Mouse (Mus musculus) brain, embryonic 14.5 days (tissue): ENCODE measurements at regions not wholly inside any gene's neighbourhood (a gene's known extent, or its start where the extent isn't known, plus 50 kb on each side); places are given as distances from the start of the nearest gene placed in this dataset.

Experiments
- DNase-seq: peaks from one replicate; pipeline ENCODE4 v3.0.0-alpha.2; 2011; ENCODE audit warnings: low read depth
- CTCF ChIP-seq: fragments of 200-500 bp; IDR thresholded peaks from 2 replicates; pipeline ENCODE4 v1.5.1; 2012; ENCODE audit warnings: inconsistent platforms, mild to moderate bottlenecking, moderate library complexity, borderline replicate concordance; ENCODE audit not compliant: insufficient read depth, insufficient read length; ENCODE audit errors: extremely low read depth
- POLR2A ChIP-seq: fragments of 200-500 bp; IDR thresholded peaks from 2 replicates; pipeline ENCODE4 v1.6.1; 2012; ENCODE audit warnings: mild to moderate bottlenecking, inconsistent platforms, borderline replicate concordance; ENCODE audit not compliant: poor library complexity, insufficient read depth, insufficient read length, severe bottlenecking; ENCODE audit errors: extremely low read depth

DNA sequence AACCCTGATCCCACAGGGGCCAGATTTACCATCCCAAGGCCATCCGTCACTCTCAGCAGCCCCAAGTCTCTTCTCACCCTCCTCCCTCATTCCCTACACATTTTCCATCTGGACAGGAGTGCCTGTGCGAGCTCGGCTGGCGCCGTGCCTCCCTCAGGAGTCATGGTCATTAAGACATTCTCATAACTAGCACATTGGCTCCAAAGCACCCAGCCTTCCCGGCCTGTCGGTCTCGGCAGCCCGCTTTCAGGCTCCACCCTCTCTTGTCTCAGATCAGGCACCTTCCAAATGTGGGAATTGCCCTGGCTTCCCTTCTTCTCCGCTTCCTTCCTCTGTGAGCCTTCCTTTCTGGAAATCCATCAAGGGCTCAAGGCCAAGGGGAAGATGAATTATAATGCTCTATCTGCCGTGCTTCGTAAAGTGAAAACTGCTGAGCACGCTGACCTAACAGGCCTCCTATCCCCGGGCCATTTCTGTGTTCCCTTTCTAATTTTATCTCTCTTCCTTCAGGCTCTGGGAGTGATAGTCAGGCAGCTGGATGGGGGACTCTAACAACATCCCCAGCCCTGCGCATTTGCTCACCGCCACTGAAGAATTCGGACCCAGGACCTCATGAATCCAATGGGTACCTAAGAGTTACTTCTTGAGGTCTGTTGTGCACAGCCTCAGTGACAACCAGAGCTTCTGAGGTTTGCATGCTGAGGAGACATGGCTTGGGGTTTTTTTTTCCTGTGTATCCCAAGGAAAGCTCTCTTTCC lies 130.2 kb upstream of the Six2 start:
- no peak for DNase-seq
- no peak for TF ChIP-seq POLR2A
- TF ChIP-seq CTCF = no peak

DNA sequence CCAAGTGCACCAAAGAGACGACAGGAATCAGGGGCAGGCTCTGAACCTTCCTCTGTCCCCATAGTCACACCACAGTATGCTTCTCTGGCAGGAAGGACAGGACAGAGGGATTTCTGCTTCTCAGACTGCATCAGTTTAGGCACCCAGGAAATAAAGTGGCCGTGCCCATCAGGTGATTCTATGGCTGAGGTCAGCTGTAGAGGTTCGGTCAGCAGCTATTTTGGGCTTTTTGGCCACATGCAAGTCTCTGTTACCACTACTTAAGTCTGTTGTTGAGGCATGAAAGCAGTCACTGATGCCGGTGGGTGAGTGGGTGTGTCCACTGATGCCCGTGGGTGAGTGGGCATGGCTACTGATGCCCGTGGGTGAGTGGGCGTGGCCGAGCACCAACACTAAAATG lies 128.4 kb upstream of the Six2 start:
- TF ChIP-seq CTCF (no peak), POLR2A (no peak)

DNA sequence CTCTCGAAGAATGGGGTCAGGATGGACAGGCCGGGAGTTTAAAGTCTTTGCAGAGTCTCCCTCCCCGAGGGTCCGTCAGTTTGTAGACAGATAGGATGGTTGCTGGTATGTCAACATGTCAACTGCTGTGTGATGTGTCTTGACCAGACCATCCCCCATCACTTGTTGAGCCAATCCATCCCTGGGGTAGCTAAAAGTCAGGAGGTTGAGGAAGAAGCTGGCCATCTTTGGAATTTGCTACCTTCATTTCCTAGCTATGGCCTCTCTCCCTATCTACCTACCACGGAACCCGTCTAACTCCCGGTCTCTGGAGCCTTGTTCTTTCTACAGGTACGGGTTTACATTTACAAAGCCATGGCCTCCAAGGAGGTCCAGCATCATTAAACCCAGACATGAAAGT lies 128.0 kb upstream of the Six2 start:
- no peak for DNase-seq
- TF ChIP-seq CTCF (no peak), POLR2A (no peak)

More for the DNA sequence above, 128.4 kb upstream of the Six2 start:
- no peak for DNase-seq

DNA sequence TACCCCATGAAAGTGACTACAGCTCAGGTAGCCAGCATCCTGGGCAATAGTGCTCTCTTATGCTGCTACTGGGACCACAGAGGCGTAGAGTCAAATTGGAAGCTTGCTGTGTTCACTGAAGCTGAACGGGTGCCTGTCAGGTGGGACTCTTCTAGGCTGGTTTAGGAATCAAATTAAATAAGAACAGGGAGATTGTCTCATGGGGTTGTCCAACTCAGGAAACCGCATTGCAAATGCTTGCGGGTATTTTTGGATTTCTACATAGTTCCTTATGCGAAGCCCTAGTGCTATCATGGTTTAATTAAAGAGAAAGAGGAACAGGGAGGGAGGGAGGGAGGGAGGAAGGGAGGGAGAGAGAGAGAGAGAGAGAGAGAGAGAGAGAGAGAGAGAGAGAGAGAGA lies 120.5 kb upstream of the Six2 start:
- no peak for DNase-seq
- TF ChIP-seq CTCF = no peak
- no peak for TF ChIP-seq POLR2A

DNA sequence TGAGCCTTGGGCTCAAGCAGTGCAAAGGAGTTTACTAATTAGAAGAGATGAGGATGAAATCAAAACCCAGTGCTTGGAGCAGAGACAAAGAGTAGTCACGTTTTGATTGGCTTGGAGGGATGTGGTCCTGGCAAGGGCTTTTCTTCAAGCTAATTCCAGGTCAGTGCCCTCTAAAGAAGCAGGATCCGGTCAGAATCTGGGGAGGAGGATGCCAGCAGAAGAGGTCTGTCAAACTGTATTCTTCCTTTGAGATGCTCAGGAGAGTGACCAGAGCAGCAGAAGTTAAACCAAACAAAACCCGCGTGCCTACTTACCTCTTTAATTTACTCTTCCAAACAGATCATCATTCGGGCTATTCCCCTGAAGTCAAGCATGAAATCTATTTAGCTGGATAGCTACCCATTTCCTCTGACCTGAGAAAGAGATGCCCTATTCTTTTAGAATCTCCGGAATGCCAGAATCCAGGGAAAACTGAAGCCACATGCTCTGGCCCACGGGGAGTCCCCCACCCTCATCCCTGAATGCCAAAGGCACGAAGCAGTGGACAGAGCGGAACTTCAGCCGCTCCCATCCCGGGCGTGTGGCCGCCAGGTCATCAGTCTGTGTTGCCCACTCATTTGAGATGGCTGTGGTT lies 117.8 kb upstream of the Six2 start:
- TF ChIP-seq CTCF = no peak
- DNase-seq = no peak

DNA sequence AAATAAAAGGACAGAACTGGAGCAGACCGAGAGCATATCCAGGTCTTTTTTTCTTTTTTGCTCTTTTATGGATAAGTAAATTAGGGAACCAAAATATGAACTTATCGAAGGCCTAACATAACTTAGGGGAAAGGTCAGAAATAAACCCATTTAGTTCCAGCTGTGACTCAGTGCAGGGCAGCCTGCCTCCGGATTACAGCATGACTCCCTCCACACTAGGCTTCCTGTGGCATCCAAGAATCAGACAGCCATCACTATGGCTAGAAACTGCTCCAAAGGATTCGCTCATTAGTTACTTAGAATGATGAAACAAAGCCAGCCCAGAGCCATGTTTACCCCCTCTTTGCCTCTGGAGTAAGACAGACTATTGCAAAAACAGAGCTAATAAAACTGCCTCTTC lies 116.6 kb upstream of the Six2 start:
- no peak for TF ChIP-seq POLR2A
- no peak for TF ChIP-seq CTCF
- DNase-seq = no peak

DNA sequence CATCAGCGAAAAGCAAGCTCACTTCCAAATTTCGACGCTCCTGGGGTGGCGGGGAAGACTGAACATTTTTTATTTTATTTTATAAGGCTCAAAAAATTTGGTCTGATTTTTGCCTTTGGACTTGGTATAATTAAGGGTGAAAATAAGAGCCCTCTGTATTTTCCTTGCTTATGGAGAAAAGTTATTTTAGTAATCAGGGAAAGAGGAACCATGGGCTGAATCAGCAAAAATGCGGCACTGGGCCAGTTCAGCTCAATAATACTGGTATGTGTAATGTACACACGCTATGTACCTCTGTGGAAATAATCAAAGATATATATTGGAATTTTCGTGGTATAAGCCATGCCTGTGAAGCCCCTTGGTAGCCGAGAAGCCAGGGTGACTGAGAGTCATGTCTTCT lies 113.7 kb upstream of the Six2 start:
- no peak for DNase-seq
- TF ChIP-seq CTCF (no peak), POLR2A (no peak)

DNA sequence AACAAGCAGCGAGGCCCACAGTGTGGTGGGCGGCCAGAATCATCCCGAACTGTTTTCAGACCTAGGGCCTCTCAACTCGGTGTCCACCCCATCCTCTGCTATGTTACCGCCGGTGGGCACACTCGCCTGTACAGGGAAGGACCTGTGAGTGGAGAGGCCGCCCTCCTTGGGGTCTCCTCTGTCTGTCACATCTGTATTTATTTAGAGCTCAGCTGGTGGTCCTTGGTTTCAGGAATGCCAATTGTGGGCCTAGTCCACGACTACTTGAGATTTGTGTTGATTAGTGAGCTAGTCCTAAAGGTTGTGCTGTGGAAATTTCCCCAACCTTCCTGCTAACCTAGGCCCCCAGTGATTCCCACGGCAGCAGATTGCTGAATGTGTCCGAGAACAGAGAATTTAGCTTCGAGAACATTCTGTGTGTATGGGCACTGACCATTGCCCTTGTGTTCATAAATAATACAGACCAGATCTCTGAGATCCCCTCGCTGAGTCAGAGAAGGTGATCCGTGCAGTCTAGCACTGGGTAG lies 113.1 kb upstream of the Six2 start:
- no peak for DNase-seq
- no peak for TF ChIP-seq CTCF
- TF ChIP-seq POLR2A = no peak

DNA sequence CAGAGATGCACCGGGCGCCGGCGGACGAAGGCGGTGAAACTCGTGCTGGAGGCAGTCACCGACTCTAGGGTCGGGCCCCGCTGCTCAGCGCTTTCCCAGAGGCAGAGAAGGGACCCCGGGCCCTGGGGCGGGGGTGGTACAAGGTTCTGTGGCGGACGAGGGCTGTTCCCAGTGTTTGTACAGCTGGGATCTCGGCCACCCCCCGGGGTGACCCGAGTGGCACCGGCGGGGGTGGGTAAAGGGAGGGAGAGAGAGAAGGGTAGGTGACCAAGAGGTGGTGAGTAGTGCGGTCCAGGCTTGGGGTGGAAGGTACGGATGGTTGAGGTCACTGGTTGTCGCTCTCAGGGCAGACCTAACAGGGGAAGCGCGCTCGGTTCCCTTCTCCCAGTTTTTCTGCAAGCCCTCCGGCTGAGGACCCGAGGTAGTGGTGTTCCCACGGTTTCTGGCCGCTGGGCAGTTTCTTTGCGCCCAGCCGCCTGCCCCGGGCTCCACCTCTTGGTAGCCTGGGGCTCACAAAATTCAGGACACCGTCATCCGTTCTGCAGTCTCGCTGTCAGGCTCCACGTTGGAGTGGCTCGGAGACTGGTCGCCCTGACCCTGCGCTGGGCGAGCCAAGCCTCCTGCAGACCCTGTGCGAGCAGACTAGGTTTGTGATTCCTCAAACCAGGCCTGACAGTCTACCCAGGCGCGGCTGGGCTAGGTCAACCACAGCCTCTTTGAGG lies 112.4 kb upstream of the Six2 start:
- DNase-seq = no peak
- TF ChIP-seq CTCF (no peak), POLR2A (no peak)

DNA sequence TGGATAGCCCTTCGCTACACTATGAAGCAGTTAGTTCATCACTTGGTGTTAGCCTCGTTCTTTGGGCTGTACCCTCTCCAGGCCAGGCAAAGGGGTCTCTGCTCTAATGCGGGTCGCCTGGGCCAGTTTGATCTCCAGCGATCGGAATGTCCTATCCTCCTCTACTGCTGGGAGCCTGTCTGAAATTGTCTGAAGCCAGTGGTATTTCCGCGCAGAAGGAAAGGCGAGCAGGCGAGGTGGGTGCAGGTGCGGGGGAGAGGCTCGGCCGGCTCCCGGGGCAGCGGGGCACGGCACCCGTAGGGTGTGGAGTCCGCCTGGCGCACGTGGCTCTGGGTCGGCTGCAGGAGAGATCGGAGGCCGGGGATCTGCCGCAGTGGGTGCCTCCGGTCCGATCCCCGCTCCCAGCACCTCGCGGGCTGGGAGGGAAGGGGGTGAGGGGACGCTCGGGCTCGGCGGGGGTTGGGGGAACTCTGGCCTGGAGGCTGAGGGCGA lies 111.8 kb upstream of the Six2 start:
- peak; percentile 59 for DNase-seq
- TF ChIP-seq POLR2A (no peak), CTCF (no peak)

DNA sequence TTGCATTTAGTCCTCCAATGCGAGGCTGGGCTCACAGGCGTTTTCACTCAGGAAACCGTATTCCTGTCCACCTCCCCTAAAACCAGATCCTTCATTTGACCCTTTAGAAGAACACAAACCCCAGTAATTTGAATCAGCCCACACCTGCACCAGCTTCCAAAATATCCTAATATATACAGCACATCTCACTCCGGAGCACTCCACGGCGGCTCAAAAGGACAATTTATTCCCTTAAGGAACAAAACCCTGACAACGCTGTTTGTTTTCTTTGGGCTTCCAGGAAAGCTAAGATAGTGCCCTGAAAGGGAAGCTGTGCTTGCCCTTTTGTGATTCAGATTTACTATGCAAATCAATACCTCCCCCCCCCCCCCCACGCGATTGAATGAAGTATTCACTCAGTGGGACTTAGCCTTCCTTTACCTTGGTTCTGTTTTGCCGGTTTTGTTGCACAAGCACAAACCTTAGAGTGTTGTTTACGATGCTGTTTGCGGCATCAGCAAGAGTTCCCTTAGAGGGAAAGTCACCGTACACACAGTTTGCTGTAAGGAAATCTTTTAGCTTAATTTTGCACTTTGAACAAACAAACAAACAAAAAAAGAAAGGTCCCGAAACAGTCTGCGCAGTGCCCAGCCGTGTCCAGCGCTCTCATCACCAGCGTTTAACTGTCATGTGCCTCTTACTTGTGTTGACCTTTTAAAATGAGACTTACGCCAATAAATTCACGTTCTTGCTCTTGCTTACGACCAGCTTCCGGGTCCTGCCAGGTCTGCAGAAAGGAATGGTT lies 111.2 kb upstream of the Six2 start:
- TF ChIP-seq CTCF (no peak), POLR2A (no peak)
- peak; percentile 59 for DNase-seq

DNA sequence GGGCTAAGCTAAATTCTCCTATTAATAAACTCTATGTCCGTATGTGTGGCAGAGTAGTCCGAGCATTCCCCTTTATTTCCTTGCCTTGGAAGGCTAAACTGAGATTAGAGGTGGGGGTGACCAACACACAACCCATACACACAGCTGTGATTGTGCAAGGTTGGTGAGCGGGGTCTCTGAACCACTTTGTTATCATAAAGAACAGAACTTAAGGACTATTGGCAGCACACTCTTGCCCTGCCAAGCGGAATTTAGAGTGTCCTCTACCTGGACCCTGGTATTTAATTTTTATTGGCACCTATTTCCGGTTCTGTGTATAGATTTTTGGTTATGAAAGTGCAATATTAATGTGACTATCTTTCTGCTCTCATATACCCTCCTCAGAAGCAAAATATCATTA lies 109.7 kb upstream of the Six2 start:
- TF ChIP-seq POLR2A = no peak
- DNase-seq = no peak

DNA sequence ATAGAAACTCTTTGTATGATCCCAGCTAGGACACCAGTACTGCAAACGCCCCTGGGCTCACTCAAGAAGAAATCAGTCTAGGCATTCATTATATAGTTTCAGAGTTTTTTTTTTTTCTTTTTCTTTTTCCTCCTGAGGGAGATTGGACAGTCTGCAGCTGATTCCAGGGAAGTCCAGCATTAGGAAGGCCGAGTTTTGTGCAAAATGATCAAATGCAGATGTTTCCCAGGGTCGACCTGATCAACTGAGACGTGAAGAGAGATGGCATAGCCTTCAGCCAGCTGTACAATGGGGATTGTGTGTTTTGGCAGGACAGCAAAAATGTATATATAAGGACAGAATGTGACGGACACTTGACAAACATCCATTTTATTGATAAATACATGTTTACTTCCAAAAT lies 107.7 kb upstream of the Six2 start:
- TF ChIP-seq CTCF = no peak
- no peak for TF ChIP-seq POLR2A
- no peak for DNase-seq

DNA sequence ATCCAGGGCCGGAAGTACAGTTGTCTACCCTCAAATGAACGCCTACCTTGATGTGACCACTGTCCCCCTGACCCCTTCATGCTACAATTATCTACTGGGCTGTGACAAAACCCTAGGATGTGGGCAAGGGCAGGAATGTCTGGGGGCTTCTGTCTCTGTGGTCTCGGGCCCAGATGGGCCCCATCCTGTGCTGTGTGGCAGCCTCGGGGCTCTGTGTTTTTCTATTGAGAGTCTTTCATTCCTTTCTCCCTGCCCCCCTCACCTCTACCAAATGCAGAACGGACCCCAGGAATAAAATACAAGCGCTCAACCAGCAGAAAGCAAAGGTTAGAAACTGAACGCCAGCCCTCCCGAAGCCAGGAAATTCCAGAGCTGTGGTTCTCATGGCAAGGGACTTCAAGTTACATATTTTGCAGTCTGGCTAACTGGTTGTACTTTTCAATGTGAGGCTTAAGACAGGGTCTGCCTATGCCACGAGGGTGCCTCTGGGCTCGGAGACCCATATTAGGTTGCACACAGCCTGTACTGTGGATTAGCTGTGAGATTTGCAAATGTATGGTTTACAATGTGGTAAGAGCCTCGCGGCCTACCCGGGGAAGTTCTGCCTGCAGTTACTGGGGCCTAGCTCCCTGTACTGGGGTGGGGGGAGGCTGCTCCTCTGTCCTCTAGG lies 97.7 kb upstream of the Six2 start:
- no peak for DNase-seq
- no peak for TF ChIP-seq POLR2A
- no peak for TF ChIP-seq CTCF
